Comparison of ENCODE assay signal across 8 mouse cellular contexts in the genomic region with DNA sequence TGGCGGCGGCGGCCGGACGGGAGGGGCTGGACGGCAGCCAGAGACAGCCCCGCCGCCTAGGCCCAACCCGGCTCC. TPM values are rescaled to one million over a fixed set of nuclear protein-coding genes. Genes with fewer than 3 reads are reported as not detected.
A peak's percentile ranks its signal among the peaks of the same experiment; 100 is the strongest.
DNase-seq lines count a peak whose midpoint lies in the region; ATAC-seq and TF ChIP-seq lines count a peak whose summit lies in the region.

A gene (minus strand): TSS at position 69 of the 75 bp plus-strand sequence.

- WGBS in forebrain, embryonic 16.5 days: no CpG with 5 or more reads among the region's 9 CpGs
- 0% methylated on average over 9 of the region's 9 CpGs for WGBS in hindbrain, embryonic 14.5 days
- 0% methylated on average over 9 of the region's 9 CpGs for WGBS in liver, embryonic 16.5 days (ENCODE audit: insufficient replicate concordance)

- no peaks in the 10 kb centered on the region for H3K36me3 ChIP-seq in forebrain, embryonic 16.5 days (ENCODE audit: control insufficient read depth, insufficient read depth)
- peaks cover 10% of the 10 kb centered on the region for H3K36me3 ChIP-seq in hindbrain, embryonic 14.5 days (replicated peaks; ENCODE audit: control insufficient read depth, insufficient read depth)
- H3K36me3 ChIP-seq in liver, embryonic 16.5 days (ENCODE audit: control insufficient read depth, insufficient read depth): peaks cover 4% of the 10 kb centered on the region; the same call in 1 of the 2 replicates

- POLR2A ChIA-PET in Patski (lab: Charles Lee): no interaction called here

- H3K27me3 ChIP-seq in Patski: no peaks in the 10 kb centered on the region
- no peaks in the 10 kb centered on the region for H3K27me3 ChIP-seq in forebrain, embryonic 16.5 days (replicated peaks; ENCODE audit: control insufficient read depth, insufficient read depth, low read length)
- H3K27me3 ChIP-seq in hindbrain, embryonic 14.5 days (ENCODE audit: control insufficient read depth, insufficient read depth, low read length): no peaks in the 10 kb centered on the region
- H3K27me3 ChIP-seq in liver, embryonic 16.5 days (ENCODE audit: control insufficient read depth, insufficient read depth, low read depth, low read length): no peaks in the 10 kb centered on the region

- H3K4me1 ChIP-seq in forebrain, embryonic 16.5 days (replicated peaks; ENCODE audit: control insufficient read depth, insufficient read depth, low read length): peaks cover 20% of the 10 kb centered on the region
- H3K4me1 ChIP-seq in hindbrain, embryonic 14.5 days (replicated peaks; ENCODE audit: control insufficient read depth, insufficient read depth, low read length): peaks cover 29% of the 10 kb centered on the region
- H3K4me1 ChIP-seq in liver, embryonic 16.5 days (ENCODE audit: control insufficient read depth, low read depth, low read length): peaks cover 23% of the 10 kb centered on the region

- H3K9ac ChIP-seq in forebrain, embryonic 16.5 days (replicated peaks; ENCODE audit: low read depth, low read length): peak within 1 kb of the TSS; percentile 91
- peak within 1 kb of the TSS; percentile 94 for H3K9ac ChIP-seq in hindbrain, embryonic 14.5 days
- peak within 1 kb of the TSS; percentile 99 for H3K9ac ChIP-seq in liver, embryonic 16.5 days (ENCODE audit: low read depth, low read length)

- no peak for DNase-seq in adrenal gland, adult 18-20 months (ENCODE audit: low spot score in 2 of 2)
- DNase-seq in adrenal gland, adult (ENCODE audit: inconsistent age in 2 of 2, low spot score in 1 of 2): no peak
- DNase-seq in Patski (ENCODE audit: low read depth, low spot score): no peak
- DNase-seq in hindbrain, embryonic 14.5 days (ENCODE audit: low spot score): no peak
- DNase-seq in urinary bladder, postnatal 10 days (ENCODE audit: low spot score): no peak
- DNase-seq in cerebellum, postnatal 25 days: no peak

- CTCF ChIA-PET in Patski (lab: Charles Lee): no interaction called here

- H3K4me2 ChIP-seq in forebrain, embryonic 16.5 days (ENCODE audit: low read length): peak within 1 kb of the TSS; percentile 98
- peak within 1 kb of the TSS; percentile 76 for H3K4me2 ChIP-seq in hindbrain, embryonic 14.5 days (replicated peaks)
- peak within 1 kb of the TSS; percentile 91 for H3K4me2 ChIP-seq in liver, embryonic 16.5 days (ENCODE audit: low read depth, low read length)

- peak within 1 kb of the TSS; percentile 96 for H3K4me3 ChIP-seq in forebrain, embryonic 16.5 days (replicated peaks; ENCODE audit: low read length)
- H3K4me3 ChIP-seq in hindbrain, embryonic 14.5 days (replicated peaks; ENCODE audit: low read length): peak within 1 kb of the TSS; percentile 98
- peak within 1 kb of the TSS; percentile 99 for H3K4me3 ChIP-seq in liver, embryonic 16.5 days (ENCODE audit: low read depth, low read length)

- in situ Hi-C loops in Patski (cut with MboI; ENCODE audit: low pct_unique_long_range_greater_than_20kb): no loop called here

- H3K9me3 ChIP-seq in forebrain, embryonic 16.5 days (ENCODE audit: control insufficient read depth, low read length): no peaks in the 10 kb centered on the region
- no peaks in the 10 kb centered on the region for H3K9me3 ChIP-seq in hindbrain, embryonic 14.5 days (ENCODE audit: control insufficient read depth, low read length)
- no peaks in the 10 kb centered on the region for H3K9me3 ChIP-seq in liver, embryonic 16.5 days (replicated peaks; ENCODE audit: control insufficient read depth, low read length)

- peak within 1 kb of the TSS; percentile 73 for H3K27ac ChIP-seq in forebrain, embryonic 16.5 days (ENCODE audit: low read length)
- peak within 1 kb of the TSS; percentile 81 for H3K27ac ChIP-seq in hindbrain, embryonic 14.5 days
- peak within 1 kb of the TSS; percentile 96 for H3K27ac ChIP-seq in liver, embryonic 16.5 days (ENCODE audit: low read length)

- no peak for TF ChIP-seq CTCF in Patski (IDR thresholded peaks at IDR 0.05)

- ATAC-seq in Patski: no peak
- ATAC-seq in forebrain, embryonic 16.5 days: no peak
- no peak for ATAC-seq in hindbrain, embryonic 14.5 days (ENCODE audit: low FRiP score)
- no peak for ATAC-seq in liver, embryonic 16.5 days (ENCODE audit: low read depth)

RNA-seq across cellular contexts. Expression of the gene that starts here (rescaled TPM):
- 100 to 1,000 TPM; 101 to 127 TPM for total RNA-seq in adrenal gland, adult 18-20 months (2021)
- polyA plus RNA-seq in Patski (2021): 84.2 TPM
- polyA plus RNA-seq in forebrain, embryonic 16.5 days (2015; fragmentation: Nextera tagmentation; extraction: Ambion mirVana): 104 and 116 TPM in 2 replicates
- polyA plus RNA-seq in hindbrain, embryonic 14.5 days (2014; fragmentation: Nextera tagmentation; extraction: Ambion mirVana): 86.7 and 89.8 TPM in 2 replicates
- polyA plus RNA-seq in liver, embryonic 16.5 days (2015; fragmentation: Nextera tagmentation; extraction: Ambion mirVana): 52.6 and 53.2 TPM in 2 replicates
